Mouse (Mus musculus): Measurements from ENCODE around the gene Tcl1b5.
"Not testable (repeated sequence)": the region's sequence is repeated elsewhere in the genome, so short reads cannot be mapped to it uniquely, and the experiment has no call there.

Tcl1b5 gene

GRCm38 (mm10) chr12:105176044-105176443, at the start of gene Tcl1b5:
Gene Tcl1b5, plus strand, starts transcription at chr12:105176344.
- DNase-seq: not testable (repeated sequence)

GRCm38 (mm10) chr12:105126516-105126915, 49.6 kb upstream of the Tcl1b5 start:
- no peak for DNase-seq

GRCm38 (mm10) chr12:105127607-105128006, 48.5 kb upstream of the Tcl1b5 start:
- no peak for DNase-seq

DNA sequence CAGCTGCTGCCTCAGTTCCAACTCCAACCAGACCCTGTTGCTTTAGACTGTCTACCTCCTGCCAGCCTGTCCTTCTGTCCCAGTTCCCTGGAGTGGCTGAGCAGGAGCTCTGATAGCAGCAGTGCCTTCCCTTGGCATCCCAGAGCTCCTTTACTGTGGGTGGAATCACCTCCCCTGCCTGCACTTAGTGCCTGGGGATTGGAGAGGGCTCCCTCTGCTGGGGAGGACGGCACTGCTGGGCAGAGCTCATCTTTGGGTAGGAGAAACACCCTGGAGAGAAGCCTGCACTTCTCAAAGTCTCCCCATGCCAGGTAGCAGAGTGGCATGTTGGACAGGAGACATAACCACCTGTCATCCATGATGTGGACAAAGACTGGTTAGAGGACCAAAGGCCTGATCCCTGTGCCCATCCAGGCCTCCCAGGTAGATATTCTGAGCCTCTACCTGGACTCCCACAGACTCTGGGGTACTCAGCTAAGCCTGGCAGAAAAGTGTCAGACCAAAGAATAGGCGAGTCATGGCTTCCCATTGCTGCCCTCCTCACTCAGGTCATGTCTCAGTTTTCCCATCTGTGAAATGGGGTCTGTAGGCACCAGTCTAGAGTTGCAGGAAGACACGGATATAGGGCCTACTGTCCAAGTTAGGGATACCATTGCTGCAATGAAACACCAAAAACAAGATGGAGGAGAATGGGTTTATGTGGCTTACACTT, 46.5 kb upstream of the Tcl1b5 start:
- not testable (repeated sequence) for DNase-seq

- not testable (repeated sequence) for DNase-seq
Observed at GRCm38 (mm10) chr12:105134167-105134566, 42.0 kb upstream of the Tcl1b5 start.

DNA sequence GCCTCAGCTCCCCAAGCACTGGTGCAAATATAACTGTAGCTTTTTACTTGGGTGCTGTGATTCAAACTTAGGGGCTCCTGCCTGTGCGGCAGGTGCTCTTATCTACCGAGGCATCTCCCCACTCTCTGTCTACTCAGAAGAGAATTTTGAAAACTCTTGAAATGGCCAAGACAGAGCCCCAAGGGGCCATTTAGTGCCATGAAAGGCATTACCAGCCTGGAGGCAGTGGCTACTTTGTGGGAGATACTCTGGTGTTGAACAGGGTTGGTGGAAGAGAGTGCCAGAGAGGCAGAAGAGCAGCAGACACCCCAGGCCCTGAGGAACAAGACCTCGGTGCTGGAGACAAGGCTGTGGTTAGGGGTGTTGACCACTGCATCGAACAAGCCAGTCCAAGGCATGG, 41.3 kb upstream of the Tcl1b5 start:
- not testable (repeated sequence) for DNase-seq

DNA sequence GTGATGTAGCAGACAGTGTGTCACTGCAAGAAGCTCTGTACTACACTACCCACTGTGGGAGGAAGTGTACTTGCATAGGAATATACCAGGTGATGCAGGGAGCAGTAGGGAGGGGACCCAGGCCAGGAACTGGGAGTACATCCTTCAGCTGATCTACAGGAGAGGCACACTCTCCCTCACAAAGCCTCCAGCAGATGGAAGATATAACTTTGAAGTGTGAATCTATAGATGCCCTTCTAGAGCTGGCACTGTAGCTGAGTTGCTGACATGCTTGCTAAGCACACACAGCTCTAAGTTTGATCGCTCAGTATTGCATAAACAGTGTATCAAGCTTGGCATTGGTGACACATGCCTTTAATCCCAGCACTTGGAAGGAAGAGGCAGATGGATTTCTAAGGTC, 38.4 kb upstream of the Tcl1b5 start:
- DNase-seq: not testable (repeated sequence)

- no peak for DNase-seq
Observed at GRCm38 (mm10) chr12:105143096-105143495, 33.0 kb upstream of the Tcl1b5 start.

GRCm38 (mm10) chr12:105144928-105145327, 31.2 kb upstream of the Tcl1b5 start:
- not testable (repeated sequence) for DNase-seq

GRCm38 (mm10) chr12:105145714-105146113, 30.4 kb upstream of the Tcl1b5 start, which contains the start of gene Tcl1b2:
Gene Tcl1b2, plus strand, starts transcription at chr12:105146014.
- DNase-seq: no peak

GRCm38 (mm10) chr12:105155286-105155685, 20.9 kb upstream of the Tcl1b5 start:
- not testable (repeated sequence) for DNase-seq

DNA sequence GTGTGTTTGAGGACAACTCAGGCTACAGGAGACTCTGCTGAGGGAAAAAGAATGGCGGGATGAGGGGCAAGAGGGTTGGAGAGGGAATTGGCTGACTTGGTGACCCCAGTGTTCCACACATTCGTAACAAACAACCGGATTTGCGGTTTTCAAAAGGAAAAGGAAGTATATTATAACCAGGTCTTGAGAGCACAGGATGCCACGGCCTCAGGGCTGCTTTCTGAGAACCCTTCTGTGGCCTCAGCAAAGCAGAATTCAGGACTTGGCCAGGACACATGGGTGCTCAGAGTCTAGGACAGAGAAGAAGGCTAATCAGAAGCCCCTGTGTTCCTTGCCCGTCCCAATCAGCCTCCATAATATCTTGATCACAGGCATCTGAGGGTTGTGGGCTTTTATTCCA, 17.3 kb upstream of the Tcl1b5 start:
- DNase-seq: no peak

DNA sequence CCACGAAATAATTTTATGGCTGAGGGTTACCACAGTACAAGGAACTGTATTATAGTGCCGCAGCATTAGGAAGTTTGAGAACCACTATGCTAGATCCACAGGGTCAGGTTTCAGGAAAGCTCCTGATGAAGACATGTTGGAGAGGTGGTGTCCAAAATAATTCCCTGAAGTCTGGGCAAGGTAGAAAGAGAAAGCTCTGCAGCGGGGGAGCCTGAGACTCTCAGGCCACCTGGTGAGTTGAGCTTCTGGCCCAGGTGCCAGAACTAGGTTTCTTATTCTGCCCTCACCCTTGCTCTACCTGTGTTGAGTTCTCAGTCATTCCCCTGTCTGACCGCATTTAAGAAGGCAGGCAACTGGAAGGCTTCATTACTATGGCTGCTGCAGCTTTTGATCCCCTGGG, 16.8 kb upstream of the Tcl1b5 start, which contains the start of gene Tcl1b1:
Tcl1b1 (plus strand) TSS at position 301 of the 400 bp plus-strand sequence.
- no peak for DNase-seq

DNA sequence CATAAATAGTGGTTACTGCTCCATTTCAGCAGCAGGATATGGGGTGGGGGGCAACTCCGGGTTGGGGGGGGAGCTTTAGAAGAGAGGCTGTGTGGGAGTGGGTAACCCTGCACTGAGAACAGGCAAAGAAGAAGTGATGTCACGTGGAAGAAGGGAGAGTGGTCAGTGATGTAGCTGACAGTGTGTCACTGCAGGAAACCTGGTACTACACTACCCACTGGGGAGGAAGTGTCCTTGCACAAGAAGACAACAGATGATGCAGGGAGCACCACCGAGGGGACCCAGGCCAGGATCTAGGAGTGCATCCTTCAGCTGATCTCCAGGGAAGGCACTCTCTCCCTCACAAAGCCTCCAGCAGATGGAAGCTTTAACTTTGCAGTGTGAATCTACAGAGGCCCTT, 9.4 kb upstream of the Tcl1b5 start:
- DNase-seq: no peak

- no peak for DNase-seq
Observed at GRCm38 (mm10) chr12:105173366-105173765, 2.8 kb upstream of the Tcl1b5 start.

- DNase-seq: peak; percentile 21 to 31
Observed at GRCm38 (mm10) chr12:105174318-105174717, 1.8 kb upstream of the Tcl1b5 start.

- not testable (repeated sequence) for DNase-seq
Observed at GRCm38 (mm10) chr12:105181040-105181644, 5.0 kb downstream of the Tcl1b5 start.

DNA sequence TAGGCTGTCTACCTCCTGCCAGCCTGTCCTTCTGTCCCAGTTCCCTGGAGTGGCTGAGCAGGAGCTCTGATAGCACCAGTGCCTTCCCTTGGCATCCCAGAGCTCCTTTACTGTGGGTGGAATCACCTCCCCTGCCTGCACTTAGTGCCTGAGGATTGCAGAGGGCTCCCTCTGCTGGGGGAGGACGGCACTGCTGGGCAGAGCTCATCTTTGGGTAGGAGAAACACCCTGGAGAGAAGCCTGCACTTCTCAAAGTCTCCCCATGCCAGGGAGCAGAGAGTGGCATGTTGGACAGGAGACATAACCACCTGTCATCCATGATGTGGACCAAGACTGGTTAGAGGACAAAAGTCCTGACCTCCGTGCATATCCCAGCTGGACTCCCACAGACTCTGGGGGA, 12.8 kb downstream of the Tcl1b5 start:
- not testable (repeated sequence) for DNase-seq

DNA sequence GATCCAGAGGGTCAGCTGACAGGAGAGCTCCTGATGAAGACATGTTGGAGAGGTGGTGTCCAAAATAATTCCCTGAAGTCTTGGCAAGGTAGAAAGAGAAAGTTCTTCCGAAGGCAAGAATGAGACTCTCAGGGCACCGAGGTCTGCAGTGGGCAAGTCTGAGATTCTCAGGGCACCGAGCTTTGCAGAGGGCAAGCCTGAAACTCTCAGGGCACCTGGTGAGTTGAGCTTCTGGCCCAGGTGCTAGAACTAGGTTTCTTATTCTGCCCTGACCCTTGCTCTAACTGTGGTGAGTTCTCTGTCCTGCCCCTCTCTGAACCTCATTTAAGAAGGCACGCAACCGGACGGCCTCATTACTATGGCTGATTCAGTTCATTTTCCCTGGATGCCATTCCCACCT, 14.6 kb downstream of the Tcl1b5 start, which contains the start of gene Tcl1b3:
Tcl1b3 (plus strand) TSS at position 301 of the 400 bp plus-strand sequence.
- not testable (repeated sequence) for DNase-seq

- not testable (repeated sequence) for DNase-seq
Observed at GRCm38 (mm10) chr12:105199684-105200497, 23.7 kb downstream of the Tcl1b5 start.

GRCm38 (mm10) chr12:105201657-105202056, 25.5 kb downstream of the Tcl1b5 start, which contains the start of gene Tcl1b4:
Gene Tcl1b4, plus strand, starts transcription at chr12:105201957.
- DNase-seq: not testable (repeated sequence)

- no peak for DNase-seq
Observed at GRCm38 (mm10) chr12:105207071-105207470, 30.9 kb downstream of the Tcl1b5 start.

- DNase-seq: no peak
Observed at GRCm38 (mm10) chr12:105208441-105208840, 32.3 kb downstream of the Tcl1b5 start.

All from cerebellum, adult 18-20 months (tissue).